Mouse (Mus musculus) ES-E14 (cell line): Measurements from ENCODE around the gene Fbxo9. TPM values are rescaled to one million over a fixed set of nuclear protein-coding genes. Genes with fewer than 3 reads are reported as not detected.
A peak's percentile ranks its signal among the peaks of the same experiment; 100 is the strongest.
"Not testable (repeated sequence)": the region's sequence is repeated elsewhere in the genome, so short reads cannot be mapped to it uniquely, and the experiment has no call there.

Experiments used
- DNase-seq: peaks from one replicate; pipeline ENCODE4 v3.0.0-alpha.2; 2013; ENCODE audit warnings: low read depth, low spot score
- H3K27ac ChIP-seq: 2 replicates; pipeline ENCODE4 v1.5.1; 2012; ENCODE audit warnings: low read depth, mild to moderate bottlenecking, low read length, moderate library complexity, mixed read lengths; ENCODE audit not compliant: poor library complexity, insufficient read depth, severe bottlenecking
- H3K36me3 ChIP-seq: 2 replicates; pipeline ENCODE4 v1.6.1; 2012; ENCODE audit warnings: mild to moderate bottlenecking, low read length, moderate library complexity, mixed read lengths; ENCODE audit not compliant: control insufficient read depth, poor library complexity, insufficient read depth, severe bottlenecking
- H3K4me1 ChIP-seq, 2 experiments: fragments of 150-350 bp in 1 of 2; sonication (generic) in 1 of 2; 2 replicates each; pipeline ENCODE4 v1.6.1; 2012; ENCODE audit warnings: low read length in 2 of 2, mild to moderate bottlenecking in 1 of 2, mixed read lengths in 1 of 2; ENCODE audit not compliant: control insufficient read depth in 2 of 2, insufficient read depth in 2 of 2, poor library complexity in 1 of 2
- H3K4me3 ChIP-seq, 2 experiments: fragments of 150-350 bp in 1 of 2; sonication (generic) in 1 of 2; 2 replicates each; pipeline ENCODE4 v1.5.1; 2012; ENCODE audit warnings: low read length in 2 of 2, low read depth in 1 of 2, mild to moderate bottlenecking in 1 of 2, mixed read lengths in 1 of 2; ENCODE audit not compliant: insufficient read depth in 1 of 2, poor library complexity in 1 of 2, severe bottlenecking in 1 of 2
- H3K9ac ChIP-seq: 2 replicates; pipeline ENCODE4 v1.6.1; 2012; ENCODE audit warnings: low read depth, mild to moderate bottlenecking, low read length, mixed read lengths; ENCODE audit not compliant: poor library complexity, insufficient read depth, severe bottlenecking
- H3K9me3 ChIP-seq: fragments of 150-350 bp; sonication (generic); 2 replicates; pipeline ENCODE4 v1.6.1; 2012; ENCODE audit warnings: low read depth, mild to moderate bottlenecking, low read length; ENCODE audit not compliant: control insufficient read depth, insufficient read depth
- CHD2 ChIP-seq: IDR thresholded peaks from 2 replicates; pipeline ENCODE4 v1.6.1; 2014; ENCODE audit warnings: mild to moderate bottlenecking, low read depth, low read length, inconsistent platforms
- HCFC1 ChIP-seq: IDR thresholded peaks from 2 replicates; pipeline ENCODE4 v1.6.1; 2012; ENCODE audit warnings: low read length, inconsistent platforms, borderline replicate concordance; ENCODE audit not compliant: insufficient read depth
- MAFK ChIP-seq: IDR thresholded peaks from 2 replicates; pipeline ENCODE4 v1.6.1; 2014; ENCODE audit warnings: mild to moderate bottlenecking, low read depth, low read length, inconsistent platforms; ENCODE audit not compliant: insufficient read depth
- ZC3H11A ChIP-seq: IDR thresholded peaks from 2 replicates; pipeline ENCODE4 v1.6.1; 2012; ENCODE audit warnings: low read depth, mild to moderate bottlenecking, inconsistent platforms, low read length, borderline replicate concordance
- ZNF384 ChIP-seq: IDR thresholded peaks from 2 replicates; pipeline ENCODE4 v1.6.1; 2012; ENCODE audit warnings: low read depth, low read length, inconsistent platforms
- in situ Hi-C, 2 experiments: fragments of 600-800 bp; cut with MboI; formaldehyde crosslinking; loops; one replicate each; pipeline ENCODE4 v1.15.1; 2025; ENCODE audit warnings: low sequenced_read_pairs in 2 of 2, inconsistent platforms in 1 of 2; ENCODE audit not compliant: unreplicated experiment in 2 of 2
- total RNA-seq: library from RNA; depleted of rRNA; stranded (reverse); fragments of 300-350 nt; gene quantifications from 2 replicates; pipeline ENCODE4 v1.2.3, GENCODE M21; 2012

Gene Fbxo9
- total RNA-seq, 1 experiment: 28.7 TPM

DNA sequence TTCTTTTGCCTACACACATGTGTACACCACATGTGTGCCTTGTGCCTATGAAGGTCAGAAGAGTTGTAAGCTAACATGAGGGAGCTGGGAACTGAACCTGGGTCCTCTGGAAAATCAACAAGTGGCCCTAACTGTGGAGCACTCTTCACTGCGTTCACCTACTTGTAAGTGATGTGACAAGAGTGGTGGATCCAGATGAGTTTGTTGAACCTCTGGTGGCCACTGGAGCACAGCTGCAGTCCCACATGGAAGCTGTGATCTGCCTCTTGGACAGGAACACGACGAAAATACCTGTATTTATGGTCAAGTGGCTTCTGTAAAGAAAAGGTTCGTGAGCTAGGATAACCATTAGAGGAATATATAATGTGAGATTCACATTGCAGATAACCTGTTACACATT, 24.5 kb downstream of the Fbxo9 start:
- Histone ChIP-seq H3K9me3 (no peaks in the 10 kb centered on the region), H3K36me3 (peaks cover 8% of the 10 kb centered on the region; the same call in 1 of the 2 replicates), H3K27ac (no peak overlapping the region), H3K4me1 (no peaks in the 10 kb centered on the region), H3K4me3 (no peak overlapping the region), H3K9ac (no peak overlapping the region)
- no peak for DNase-seq
- in situ Hi-C loops: no loop called here
- no peak for TF ChIP-seq HCFC1
- no peak for TF ChIP-seq ZC3H11A
- no peak for TF ChIP-seq CHD2
- no peak for TF ChIP-seq MAFK
- no peak for TF ChIP-seq ZNF384

DNA sequence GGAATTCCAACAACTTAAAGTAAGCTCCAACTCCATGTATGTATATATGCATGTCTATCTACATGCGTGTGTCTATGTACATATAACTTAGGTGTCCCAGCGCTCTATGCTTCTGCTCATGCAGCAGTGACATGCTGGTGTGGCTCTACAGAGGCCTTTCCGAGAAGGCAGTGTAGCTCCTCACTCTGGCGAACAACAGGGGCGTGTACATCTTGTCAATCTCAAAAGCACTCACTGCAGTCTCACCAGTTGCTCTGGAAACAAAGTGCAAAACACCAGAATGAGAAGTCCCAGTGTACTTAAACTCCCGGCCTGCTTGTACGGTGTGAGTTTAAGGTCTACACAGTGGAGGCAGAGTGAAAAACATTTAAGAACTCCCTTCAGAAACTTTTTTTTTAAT, 27.0 kb downstream of the Fbxo9 start:
- Histone ChIP-seq H3K9ac (no peak overlapping the region), H3K4me3 (no peak overlapping the region), H3K9me3 (no peaks in the 10 kb centered on the region), H3K4me1 (no peaks in the 10 kb centered on the region), H3K36me3 (peaks cover 8% of the 10 kb centered on the region; the same call in 1 of the 2 replicates), H3K27ac (no peak overlapping the region)
- DNase-seq: no peak
- in situ Hi-C loops: no loop called here
- TF ChIP-seq CHD2: no peak
- TF ChIP-seq ZNF384: no peak
- no peak for TF ChIP-seq ZC3H11A
- TF ChIP-seq HCFC1: no peak
- TF ChIP-seq MAFK: no peak

DNA sequence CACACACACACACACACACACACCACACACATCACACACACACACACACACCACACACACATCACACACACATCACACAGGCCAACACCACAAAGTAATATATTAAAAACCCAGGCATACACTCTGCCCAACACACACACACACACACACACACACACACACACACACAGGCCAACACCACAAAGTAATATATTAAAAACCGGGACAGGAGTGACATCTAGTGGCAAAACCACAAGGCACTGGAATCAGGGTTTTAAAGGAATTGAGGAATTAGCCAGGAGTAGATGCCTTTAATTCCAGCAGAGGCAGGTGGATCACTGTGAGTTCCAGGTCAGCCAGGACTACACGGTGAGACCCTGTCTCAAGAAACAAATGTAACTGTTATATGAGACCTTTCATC, 30.6 kb downstream of the Fbxo9 start:
- no peak for DNase-seq
- H3K27ac ChIP-seq: no peak overlapping the region
- no peak overlapping the region for H3K9ac ChIP-seq
- H3K36me3 ChIP-seq: 0 out of 2 replicates have a peak, but pooled peaks cover under 1% of the 10 kb centered on the region
- H3K4me3 ChIP-seq: no peak overlapping the region
- H3K9me3 ChIP-seq: no peaks in the 10 kb centered on the region
- no peaks in the 10 kb centered on the region for H3K4me1 ChIP-seq
- TF ChIP-seq HCFC1: no peak
- no peak for TF ChIP-seq MAFK
- TF ChIP-seq CHD2: no peak
- TF ChIP-seq ZNF384: no peak
- peak; percentile 43; the same call in 1 of the 2 replicates for TF ChIP-seq ZC3H11A
- in situ Hi-C loops: no loop called here

DNA sequence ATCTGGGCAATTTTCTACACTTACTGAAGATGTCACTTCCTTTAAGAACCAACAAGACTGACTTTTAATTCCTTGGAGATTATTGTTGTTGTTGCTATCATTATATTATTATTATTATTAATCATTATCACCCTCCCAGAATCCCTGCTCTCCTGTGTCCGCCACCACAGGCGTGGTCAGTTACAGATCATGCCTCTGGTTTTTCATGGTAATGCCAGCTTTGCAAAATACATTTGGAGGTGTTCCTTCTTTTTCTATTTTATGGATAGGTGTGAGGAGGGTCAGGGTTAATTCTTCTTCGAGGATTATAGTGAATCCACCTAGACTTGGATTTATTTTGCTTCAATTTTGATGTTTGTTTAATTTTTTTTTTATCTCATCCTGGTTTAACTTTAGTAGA, 33.6 kb downstream of the Fbxo9 start:
- Histone ChIP-seq H3K9me3 (no peaks in the 10 kb centered on the region), H3K4me3 (no peak overlapping the region), H3K27ac (no peak overlapping the region), H3K9ac (no peak overlapping the region), H3K4me1 (peaks cover 0 to 2% of the 10 kb centered on the region in 2 experiments; a peak in 1 of 4 replicates), H3K36me3 (no peaks in the 10 kb centered on the region)
- in situ Hi-C loops: no loop called here
- no peak for DNase-seq
- TF ChIP-seq ZNF384: no peak

DNA sequence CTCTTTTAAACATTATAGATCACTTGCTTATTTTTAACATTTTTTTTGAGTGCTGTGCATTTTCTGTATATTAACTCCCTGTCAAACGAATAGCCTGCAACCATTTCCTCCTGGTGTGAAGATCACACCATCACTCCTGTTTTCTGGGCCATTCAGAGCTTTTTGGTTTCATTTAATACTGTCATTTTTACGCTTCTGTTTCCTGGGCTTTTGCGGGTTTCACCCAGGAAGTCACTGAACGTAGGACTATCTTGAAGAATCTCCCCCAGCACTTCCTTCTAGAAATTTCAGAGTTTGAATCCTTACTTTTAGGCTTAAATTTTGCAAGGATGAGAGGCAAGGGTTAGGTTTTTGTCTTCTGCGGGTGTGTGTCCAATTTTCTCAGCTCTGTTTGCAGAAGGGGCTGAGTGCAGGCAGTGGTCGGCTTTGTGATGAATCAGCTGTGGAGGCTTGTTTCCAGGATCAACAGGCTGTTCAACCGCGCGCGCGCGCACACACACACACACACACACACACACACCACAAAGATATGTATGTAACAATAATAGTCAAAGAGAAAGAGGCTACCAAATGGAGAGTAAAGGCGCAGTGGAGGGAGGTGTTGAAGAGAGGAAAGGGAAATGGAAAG, 35.0 kb downstream of the Fbxo9 start:
- no peak overlapping the region for H3K4me3 ChIP-seq
- H3K36me3 ChIP-seq: no peaks in the 10 kb centered on the region
- no peak for DNase-seq
- in situ Hi-C loops: no loop called here
- H3K9me3 ChIP-seq: no peaks in the 10 kb centered on the region
- TF ChIP-seq HCFC1 (no peak), ZNF384 (no peak), ZC3H11A (no peak), CHD2 (no peak), MAFK (no peak)
- peaks cover 0 to 2% of the 10 kb centered on the region in 2 experiments; a peak in 1 of 4 replicates for H3K4me1 ChIP-seq
- H3K9ac ChIP-seq: no peak overlapping the region
- H3K27ac ChIP-seq: no peak overlapping the region

DNA sequence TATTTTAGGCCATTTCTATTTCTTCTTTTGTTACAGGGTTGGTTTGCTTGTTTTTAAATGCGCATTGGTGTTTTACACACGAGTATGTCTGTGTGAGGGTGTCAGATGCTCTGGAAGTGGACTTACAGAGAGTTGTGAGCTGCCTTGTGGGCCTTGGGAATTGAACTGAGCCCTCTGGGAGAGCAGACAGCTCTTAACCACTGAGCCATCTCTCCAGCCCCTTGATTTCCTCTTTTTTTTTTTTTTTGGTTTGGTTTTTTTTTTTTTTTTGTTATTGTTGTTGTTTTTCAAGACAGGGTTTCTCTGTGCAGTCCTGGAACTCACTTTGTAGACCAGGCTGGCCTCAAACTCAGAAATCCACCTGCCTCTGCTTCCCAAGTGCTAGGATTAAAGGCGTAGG, 35.6 kb downstream of the Fbxo9 start:
- H3K4me3 ChIP-seq: not testable (repeated sequence)

More for the DNA sequence above, 35.6 kb downstream of the Fbxo9 start:
- in situ Hi-C loops, H3K36me3 ChIP-seq, H3K9me3 ChIP-seq, DNase-seq, H3K4me1 ChIP-seq, H3K27ac ChIP-seq, H3K9ac ChIP-seq: not testable (repeated sequence)
